Mouse (Mus musculus) CH12.LX (cell line): ENCODE results near the gene AB124611. TPM values are rescaled to one million over a fixed set of nuclear protein-coding genes. Genes with fewer than 3 reads are reported as not detected.

Source experiments
- DNase-seq: peaks from one replicate; pipeline ENCODE4 v3.0.0-alpha.2; 2013; ENCODE audit errors: extremely low read depth
- H3K27ac ChIP-seq: 2 replicates; pipeline ENCODE4 v1.5.1; 2012; ENCODE audit warnings: low read depth, mild to moderate bottlenecking, control low read depth, moderate library complexity; ENCODE audit not compliant: insufficient read depth
- H3K27me3 ChIP-seq: replicated peaks from 2 replicates; pipeline ENCODE3; 2012; ENCODE audit warnings: inconsistent platforms
- H3K36me3 ChIP-seq, 2 experiments: replicated peaks in 1 of 2; 2 replicates each; pipeline versions ENCODE3 to v1.6.1; 2012; ENCODE audit warnings: inconsistent platforms in 1 of 2, low read length in 1 of 2, mild to moderate bottlenecking in 1 of 2, mixed read lengths in 1 of 2, moderate library complexity in 1 of 2; ENCODE audit not compliant: control insufficient read depth in 1 of 2, insufficient read depth in 1 of 2
- H3K4me1 ChIP-seq, 2 experiments: 2 replicates each; pipeline ENCODE4 v1.6.1; 2012; ENCODE audit warnings: inconsistent platforms in 1 of 2, moderate library complexity in 1 of 2; ENCODE audit not compliant: insufficient read depth in 2 of 2, control insufficient read depth in 1 of 2
- H3K4me2 ChIP-seq: 2 replicates; pipeline ENCODE4 v1.6.1; 2012; ENCODE audit warnings: low read depth, mild to moderate bottlenecking, control low read depth; ENCODE audit not compliant: poor library complexity, insufficient read depth, severe bottlenecking
- H3K4me3 ChIP-seq, 3 experiments: fragments of 150-350 bp in 1 of 3; sonication (generic) in 1 of 3; replicated peaks in 1 of 3; 2 replicates each; pipeline versions ENCODE3 to v1.5.1; 2011 to 2012; ENCODE audit warnings: low read depth in 2 of 3, low read length in 2 of 3, mild to moderate bottlenecking in 2 of 3, moderate library complexity in 2 of 3, control low read depth in 1 of 3, improper control_type of control experiment in 1 of 3, inconsistent platforms in 1 of 3, mixed read lengths in 1 of 3; ENCODE audit not compliant: poor library complexity in 1 of 3
- H3K79me2 ChIP-seq: replicated peaks from 2 replicates; pipeline ENCODE4 v1.6.1; 2012; ENCODE audit warnings: mild to moderate bottlenecking, moderate library complexity; ENCODE audit not compliant: control insufficient read depth, poor library complexity, insufficient read depth, severe bottlenecking; ENCODE audit errors: extremely low read depth
- H3K9ac ChIP-seq: 2 replicates; pipeline ENCODE4 v1.6.1; 2012; ENCODE audit warnings: low read depth, mild to moderate bottlenecking, control low read depth, moderate library complexity; ENCODE audit not compliant: insufficient read depth
- H3K9me3 ChIP-seq: replicated peaks from 2 replicates; pipeline ENCODE3; 2012; ENCODE audit warnings: low read length, inconsistent platforms, mixed read lengths
- BHLHE40 ChIP-seq: IDR thresholded peaks from 2 replicates; pipeline ENCODE4 v1.6.1; 2011; ENCODE audit warnings: mild to moderate bottlenecking, low read depth, low read length, improper control_type of control experiment
- CHD2 ChIP-seq: IDR thresholded peaks from 2 replicates; pipeline ENCODE4 v1.6.1; 2011; ENCODE audit warnings: low read length, improper control_type of control experiment
- CTCF ChIP-seq, 2 experiments: IDR thresholded peaks in 1 of 2; conservative IDR thresholded peaks in 1 of 2; 2 replicates each; pipeline ENCODE4 v1.5.1; 2011 to 2012; ENCODE audit warnings: low read depth in 2 of 2, low read length in 2 of 2, improper control_type of control experiment in 1 of 2, inconsistent platforms in 1 of 2, mild to moderate bottlenecking in 1 of 2, moderate library complexity in 1 of 2
- ELF1 ChIP-seq: IDR thresholded peaks from 2 replicates; pipeline ENCODE4 v1.6.1; 2014; ENCODE audit warnings: low read depth, mild to moderate bottlenecking, inconsistent platforms, low read length, improper control_type of control experiment
- EP300 ChIP-seq: IDR thresholded peaks from 2 replicates; pipeline ENCODE4 v1.6.1; 2011; ENCODE audit warnings: low read length, improper control_type of control experiment
- ETS1 ChIP-seq: conservative IDR thresholded peaks from 2 replicates; pipeline ENCODE4 v1.6.1; 2012; ENCODE audit warnings: low read depth, mild to moderate bottlenecking, inconsistent platforms, low read length, improper control_type of control experiment, moderate library complexity
- GABPA ChIP-seq: IDR thresholded peaks from 2 replicates; pipeline ENCODE4 v1.6.1; 2012; ENCODE audit warnings: low read depth, low read length, improper control_type of control experiment, inconsistent platforms; ENCODE audit not compliant: insufficient replicate concordance
- HCFC1 ChIP-seq: IDR thresholded peaks from 2 replicates; pipeline ENCODE4 v1.6.1; 2012; ENCODE audit warnings: low read depth, mild to moderate bottlenecking, inconsistent platforms, low read length, improper control_type of control experiment
- JUN ChIP-seq: IDR thresholded peaks from 2 replicates; pipeline ENCODE4 v1.6.1; 2011; ENCODE audit warnings: low read depth, mild to moderate bottlenecking, low read length, improper control_type of control experiment, moderate library complexity; ENCODE audit not compliant: insufficient read depth
- KAT2A ChIP-seq: IDR thresholded peaks from 2 replicates; pipeline ENCODE4 v1.6.1; 2012; ENCODE audit warnings: low read length, improper control_type of control experiment, inconsistent platforms; ENCODE audit not compliant: insufficient replicate concordance
- MAX ChIP-seq: IDR thresholded peaks from 2 replicates; pipeline ENCODE4 v1.6.1; 2011; ENCODE audit warnings: low read length, improper control_type of control experiment
- MAZ ChIP-seq: IDR thresholded peaks from 2 replicates; pipeline ENCODE4 v1.6.1; 2012; ENCODE audit warnings: low read depth, mild to moderate bottlenecking, inconsistent platforms, low read length, improper control_type of control experiment, moderate library complexity
- MEF2A ChIP-seq: IDR thresholded peaks from 2 replicates; pipeline ENCODE4 v1.6.1; 2014; ENCODE audit warnings: low read depth, mild to moderate bottlenecking, inconsistent platforms, low read length, improper control_type of control experiment, borderline replicate concordance
- PAX5 ChIP-seq: IDR thresholded peaks from 2 replicates; pipeline ENCODE4 v1.6.1; 2012; ENCODE audit warnings: low read length, inconsistent platforms, mixed read lengths
- POLR2A ChIP-seq: IDR thresholded peaks from 2 replicates; pipeline ENCODE4 v1.6.1; 2011; ENCODE audit warnings: low read depth, mild to moderate bottlenecking, improper control_type of control experiment, low read length
- POLR2AphosphoS2 ChIP-seq: IDR thresholded peaks from 2 replicates; pipeline ENCODE4 v1.6.1; 2011; ENCODE audit warnings: low read depth, low read length, improper control_type of control experiment
- RAD21 ChIP-seq: IDR thresholded peaks from 2 replicates; pipeline ENCODE4 v1.6.1; 2011; ENCODE audit warnings: low read depth, mild to moderate bottlenecking, low read length, improper control_type of control experiment, moderate library complexity
- SIN3A ChIP-seq: IDR thresholded peaks from 2 replicates; pipeline ENCODE4 v1.6.1; 2012; ENCODE audit warnings: low read length, improper control_type of control experiment, inconsistent platforms
- SMC3 ChIP-seq: IDR thresholded peaks from 2 replicates; pipeline ENCODE4 v1.6.1; 2011; ENCODE audit warnings: low read depth, low read length, improper control_type of control experiment
- TBP ChIP-seq: conservative IDR thresholded peaks from 2 replicates; pipeline ENCODE4 v1.6.1; 2011; ENCODE audit warnings: low read depth, low read length, improper control_type of control experiment
- TCF12 ChIP-seq: IDR thresholded peaks from 2 replicates; pipeline ENCODE4 v1.6.1; 2014; ENCODE audit warnings: low read depth, mild to moderate bottlenecking, inconsistent platforms, low read length, improper control_type of control experiment
- UBTF ChIP-seq: IDR thresholded peaks from 2 replicates; pipeline ENCODE4 v1.6.1; 2012; ENCODE audit warnings: low read depth, mild to moderate bottlenecking, inconsistent platforms, low read length, improper control_type of control experiment, moderate library complexity
- USF1 ChIP-seq: IDR thresholded peaks from 2 replicates; pipeline ENCODE4 v1.6.1; 2014; ENCODE audit warnings: low read depth, mild to moderate bottlenecking, inconsistent platforms, low read length, improper control_type of control experiment
- USF2 ChIP-seq: conservative IDR thresholded peaks from 2 replicates; pipeline ENCODE4 v1.6.1; 2011; ENCODE audit warnings: low read depth, low read length, improper control_type of control experiment
- ZC3H11A ChIP-seq: IDR thresholded peaks from 2 replicates; pipeline ENCODE4 v1.6.1; 2012; ENCODE audit warnings: low read depth, mild to moderate bottlenecking, inconsistent platforms, low read length, improper control_type of control experiment
- ZKSCAN1 ChIP-seq: IDR thresholded peaks from 2 replicates; pipeline ENCODE4 v1.6.1; 2012; ENCODE audit warnings: low read depth, inconsistent platforms, low read length, improper control_type of control experiment, borderline replicate concordance
- ZMIZ1 ChIP-seq: IDR thresholded peaks from 2 replicates; pipeline ENCODE4 v1.6.1; 2012; ENCODE audit warnings: low read depth, mild to moderate bottlenecking, inconsistent platforms, low read length, improper control_type of control experiment
- ZNF384 ChIP-seq: IDR thresholded peaks from 2 replicates; pipeline ENCODE4 v1.6.1; 2012; ENCODE audit warnings: low read depth, low read length, improper control_type of control experiment, inconsistent platforms
- dilution Hi-C: fragments of 300-500 bp; cut with MboI; formaldehyde crosslinking; loops from 2 replicates; pipeline ENCODE4 v1.14.3; 2020; ENCODE audit warnings: low sequenced_read_pairs; ENCODE audit not compliant: extremely low pct_unique_long_range_greater_than_20kb, extremely low pct_ligation_motif_present
- in situ Hi-C: fragments of 300-500 bp; cut with MboI; formaldehyde crosslinking; loops from 3 replicates; pipeline ENCODE4 v1.14.3; 2019; ENCODE audit warnings: low sequenced_read_pairs, low pct_ligation_motif_present, low pct_unique_long_range_greater_than_20kb, mixed read lengths
- polyA plus RNA-seq: library from polyadenylated mRNA; unstranded; fragments of >175 nt; gene quantifications from 2 replicates; pipeline ENCODE4 v1.2.1, GENCODE M21; 2012; ENCODE audit warnings: low read depth; ENCODE audit not compliant: insufficient read length
- total RNA-seq, 2 experiments: library from RNA; depleted of rRNA; stranded (reverse); fragments of 300-350 nt in 1 of 2; fragments of >200 nt in 1 of 2; gene quantifications; 2 replicates each; pipeline ENCODE4 v1.2.3; 2012 to 2014

Gene AB124611
- total and polyA plus RNA-seq, 3 experiments, result 0.89 to 2.1 (median 1.5) TPM

- in situ Hi-C loops, result loop anchor here (5.0 kb wide), 1 partner anchor 47 kb away; the partner anchor contains the start of genes Timm29 and Yipf2
- DNase-seq, result no peak
- Histone ChIP-seq H3K9ac (no peak overlapping the region), H3K4me1 (peaks cover 7 to 27% of the 10 kb centered on the region in 2 experiments), H3K4me2 (peak overlapping the region; percentile 69), H3K27ac (no peak overlapping the region), H3K27me3 (no peaks in the 10 kb centered on the region), H3K4me3 (peak overlapping the region; percentile 61 to 82 (median 74)), H3K9me3 (no peaks in the 10 kb centered on the region), H3K36me3 (peaks cover 0 to 16% of the 10 kb centered on the region in 2 experiments), H3K79me2 (peaks cover 22% of the 10 kb centered on the region)
- TF ChIP-seq ZMIZ1, result 0 out of 2 replicates have a peak, but pooled peaks have one; percentile 41
- no peak for TF ChIP-seq USF2
- TF ChIP-seq POLR2A, result peak; percentile 36
- 0 out of 2 replicates have a peak, but pooled peaks have one; percentile 11 for TF ChIP-seq ELF1
- TF ChIP-seq ZNF384, result no peak
- no peak for TF ChIP-seq BHLHE40
- peak; percentile 54 for TF ChIP-seq HCFC1
- dilution Hi-C loops, result no loop called here
These were observed 19.5 kb downstream of the AB124611 start for GRCm38 (mm10) chr9:21545351-21545915.

GRCm38 (mm10) chr9:21545916-21546788 is 20.2 kb downstream of the AB124611 start:
- in situ Hi-C loops, result loop anchor here (5.0 kb wide), 1 partner anchor 46 kb away; the partner anchor contains the start of genes Timm29 and Yipf2
- DNase-seq, result peak; percentile 97
- Histone ChIP-seq H3K36me3 (peaks cover 4 to 24% of the 10 kb centered on the region in 2 experiments), H3K9me3 (no peaks in the 10 kb centered on the region), H3K27me3 (no peaks in the 10 kb centered on the region), H3K9ac (peak overlapping the region; percentile 45; the same call in 1 of the 2 replicates), H3K4me2 (peak overlapping the region; percentile 69), H3K4me1 (peaks cover 5 to 29% of the 10 kb centered on the region in 2 experiments; a peak in 3 of 4 replicates), H3K4me3 (peak overlapping the region; percentile 61 to 82 (median 74)), H3K79me2 (peaks cover 25% of the 10 kb centered on the region), H3K27ac (peak overlapping the region; percentile 67)
- dilution Hi-C loops, result no loop called here
- TF ChIP-seq ZKSCAN1 (no peak), ZC3H11A (no peak), UBTF (peak; percentile 53; the same call in 1 of the 2 replicates), POLR2AphosphoS2 (no peak), KAT2A (no peak), GABPA (no peak), SIN3A (peak; percentile 67), USF1 (no peak), MEF2A (peak; percentile 32; the same call in 1 of the 2 replicates), MAX (no peak; the same call in 1 of the 2 replicates), CHD2 (0 out of 2 replicates have a peak, but pooled peaks have one; percentile 37), ZMIZ1 (no peak), ZNF384 (no peak), ETS1 (no peak), POLR2A (peak; percentile 51; the same call in 1 of the 2 replicates), TBP (peak; percentile 84), EP300 (no peak), CTCF (conservative IDR thresholded peaks at IDR 0.05 in 1 of 2, IDR thresholded peaks at IDR 0.05 in 1 of 2; ENCODE audit: low read depth in 2 of 2, low read length in 2 of 2) (peak in 1 of 2 experiments; percentile 36; a peak in 2 of 4 replicates), MAZ (peak; percentile 82; the same call in 1 of the 2 replicates), JUN (no peak), TCF12 (peak; percentile 41; the same call in 1 of the 2 replicates), RAD21 (no peak; the same call in 1 of the 2 replicates), USF2 (no peak), SMC3 (no peak), PAX5 (no peak)
